Mouse (Mus musculus) embryonic facial prominence, embryonic 14.5 days (tissue): Measurements from ENCODE around the gene Mad1l1. TPM values are rescaled to one million over a fixed set of nuclear protein-coding genes. Genes with fewer than 3 reads are reported as not detected.

Experiments
- ATAC-seq: fragments of 200-750 bp; cut with Nextera tagmentation; 2 replicates; pipeline ENCODE4 v1.8.0; 2017; ENCODE audit warnings: low read depth, moderate number of reproducible peaks, moderate TSS enrichment
- DNase-seq: peaks from one replicate; pipeline ENCODE4 v3.0.0-alpha.2; 2015; ENCODE audit warnings: low spot score
- H3K27ac ChIP-seq: fragments of 300-500 bp; sonication (generic); replicated peaks from 2 replicates; pipeline ENCODE4 v1.5.1; 2014; ENCODE audit warnings: low read depth, mild to moderate bottlenecking, low read length, moderate library complexity
- H3K27me3 ChIP-seq: fragments of 300-500 bp; sonication (generic); replicated peaks from 2 replicates; pipeline ENCODE4 v1.6.1; 2014; ENCODE audit warnings: low read length; ENCODE audit not compliant: control insufficient read depth, insufficient read depth
- H3K36me3 ChIP-seq: fragments of 300-500 bp; sonication (generic); 2 replicates; pipeline ENCODE4 v1.6.1; 2014; ENCODE audit warnings: low read length, mixed read lengths; ENCODE audit not compliant: control insufficient read depth, insufficient read depth
- H3K4me1 ChIP-seq: fragments of 300-500 bp; sonication (generic); 2 replicates; pipeline ENCODE4 v1.6.1; 2014; ENCODE audit warnings: antibody characterized with exemption, low read length; ENCODE audit not compliant: control insufficient read depth, insufficient read depth
- H3K4me2 ChIP-seq: fragments of 300-500 bp; sonication (generic); 2 replicates; pipeline ENCODE4 v1.6.1; 2014; ENCODE audit warnings: low read depth, mild to moderate bottlenecking, low read length, moderate library complexity, mixed read lengths
- H3K4me3 ChIP-seq: fragments of 300-500 bp; sonication (generic); 2 replicates; pipeline ENCODE4 v1.5.1; 2014; ENCODE audit warnings: low read depth, mild to moderate bottlenecking, low read length
- H3K9ac ChIP-seq: fragments of 300-500 bp; sonication (generic); 2 replicates; pipeline ENCODE4 v1.6.1; 2014; ENCODE audit warnings: low read depth, mild to moderate bottlenecking, low read length, moderate library complexity, mixed read lengths
- H3K9me3 ChIP-seq: fragments of 300-500 bp; sonication (generic); 2 replicates; pipeline ENCODE4 v1.6.1; 2016; ENCODE audit warnings: low read length; ENCODE audit not compliant: control insufficient read depth
- WGBS: fragments of 180-500 bp; shearing (Covaris S2); extraction: QIAGEN DNeasy Blood & Tissue Kit; methylation state at CpG from one replicate; pipeline ENCODE4 v1.1.7; 2014; 5-methylcytosine and 5-hydroxymethylcytosine counted together
- polyA plus RNA-seq: library from polyadenylated mRNA; unstranded; fragments of >200 nt; fragmentation: Nextera tagmentation; extraction: Ambion mirVana; gene quantifications from 2 replicates; pipeline ENCODE4 v1.2.1, GENCODE M21; 2014

The Mad1l1 gene
- polyA plus RNA-seq, 1 experiment from 2014 or later, result 38.0 TPM

DNA sequence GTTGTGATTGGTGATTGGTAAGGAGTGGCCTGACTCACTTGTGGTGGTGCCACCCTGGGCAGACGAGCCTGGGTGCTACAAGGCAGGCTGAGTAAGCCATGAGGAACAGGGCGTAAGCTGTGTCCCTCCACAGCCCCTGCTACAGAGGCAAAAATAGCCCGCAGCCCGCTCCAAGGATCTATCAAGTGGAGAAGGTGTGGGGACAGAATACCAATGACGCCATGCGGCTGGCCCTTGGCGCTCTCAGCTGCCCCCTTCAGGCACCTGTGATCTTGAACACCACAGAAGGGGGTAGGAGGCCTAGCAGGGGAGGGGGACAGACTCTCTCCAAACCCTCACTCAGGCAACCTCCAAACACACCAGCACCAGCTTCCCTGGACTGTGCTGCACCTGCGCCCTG is 15.3 kb downstream of the Mad1l1 start:
- Histone ChIP-seq H3K9ac (no peak overlapping the region), H3K4me1 (no peaks in the 10 kb centered on the region), H3K4me2 (no peak overlapping the region), H3K36me3 (peaks cover 74% of the 10 kb centered on the region), H3K9me3 (no peaks in the 10 kb centered on the region), H3K27me3 (no peaks in the 10 kb centered on the region), H3K27ac (no peak overlapping the region), H3K4me3 (no peak overlapping the region)
- ATAC-seq, result no peak
- 90% methylated on average over 8 of the region's 8 CpGs for WGBS
- no peak for DNase-seq

DNA sequence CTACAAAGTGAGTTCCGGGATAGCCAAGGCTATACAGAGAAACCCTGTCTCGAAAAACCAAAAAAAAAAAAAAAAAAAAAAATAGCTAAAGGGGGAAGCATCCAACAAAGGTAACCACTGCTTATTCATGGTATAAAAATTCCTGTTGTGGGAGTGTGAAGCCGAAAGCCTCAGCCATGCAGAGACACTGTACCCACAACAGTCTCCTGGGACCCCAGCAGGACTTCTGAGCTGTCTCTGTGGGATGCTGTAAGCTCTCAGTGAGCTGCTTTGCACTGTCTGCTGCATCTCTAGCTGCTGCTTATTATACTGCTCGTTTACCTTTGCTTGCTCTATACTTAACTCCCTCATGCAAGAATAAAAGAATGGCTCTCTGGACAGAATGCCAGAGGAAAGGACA is 23.1 kb downstream of the Mad1l1 start:
- Histone ChIP-seq H3K4me2 (no peak overlapping the region), H3K36me3 (peaks cover 77% of the 10 kb centered on the region), H3K9me3 (no peaks in the 10 kb centered on the region), H3K27ac (no peak overlapping the region), H3K4me1 (no peaks in the 10 kb centered on the region), H3K4me3 (no peak overlapping the region), H3K9ac (no peak overlapping the region), H3K27me3 (no peaks in the 10 kb centered on the region)
- ATAC-seq, result no peak
- 95% methylated on average over 4 of the region's 4 CpGs for WGBS
- DNase-seq, result no peak

GRCm38 (mm10) chr5:140292152-140292551 is 29.2 kb downstream of the Mad1l1 start:
- peak; percentile 82 for DNase-seq
- Histone ChIP-seq H3K4me2 (no peak overlapping the region), H3K4me1 (no peaks in the 10 kb centered on the region), H3K4me3 (no peak overlapping the region), H3K27me3 (no peaks in the 10 kb centered on the region), H3K36me3 (peaks cover 55% of the 10 kb centered on the region), H3K27ac (no peak overlapping the region), H3K9me3 (no peaks in the 10 kb centered on the region), H3K9ac (no peak overlapping the region)
- 77% methylated on average over 1 of the region's 1 CpGs for WGBS
- peak; percentile 63; the same call in 1 of the 2 replicates for ATAC-seq

DNA sequence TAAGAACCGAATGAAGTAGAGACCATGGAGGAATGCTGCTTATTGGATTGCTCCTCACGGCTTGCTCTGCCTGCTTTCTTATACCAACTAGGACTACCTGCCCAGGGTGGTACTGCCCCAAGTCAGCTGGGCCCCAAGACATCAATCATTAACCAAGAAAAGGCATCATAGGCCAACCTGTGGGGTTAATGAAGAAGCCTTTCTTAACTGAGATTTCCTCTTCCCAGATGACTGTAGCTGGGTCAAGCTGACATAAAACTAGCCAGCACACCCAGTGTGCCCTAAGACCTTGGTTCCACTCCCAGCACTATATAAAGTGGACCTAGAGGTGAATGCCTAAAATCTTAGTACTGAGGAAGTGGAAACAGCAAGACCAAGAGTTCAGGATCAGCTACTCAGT is 32.2 kb downstream of the Mad1l1 start:
- no peak for ATAC-seq
- no peak overlapping the region for H3K27ac ChIP-seq
- H3K9ac ChIP-seq, result no peak overlapping the region
- no peaks in the 10 kb centered on the region for H3K4me1 ChIP-seq
- no peak for DNase-seq
- WGBS, result 97% methylated on average over 2 of the region's 2 CpGs
- peaks cover 40% of the 10 kb centered on the region for H3K36me3 ChIP-seq
- no peaks in the 10 kb centered on the region for H3K9me3 ChIP-seq
- H3K27me3 ChIP-seq, result no peaks in the 10 kb centered on the region
- no peak overlapping the region for H3K4me3 ChIP-seq
- no peak overlapping the region for H3K4me2 ChIP-seq

DNA sequence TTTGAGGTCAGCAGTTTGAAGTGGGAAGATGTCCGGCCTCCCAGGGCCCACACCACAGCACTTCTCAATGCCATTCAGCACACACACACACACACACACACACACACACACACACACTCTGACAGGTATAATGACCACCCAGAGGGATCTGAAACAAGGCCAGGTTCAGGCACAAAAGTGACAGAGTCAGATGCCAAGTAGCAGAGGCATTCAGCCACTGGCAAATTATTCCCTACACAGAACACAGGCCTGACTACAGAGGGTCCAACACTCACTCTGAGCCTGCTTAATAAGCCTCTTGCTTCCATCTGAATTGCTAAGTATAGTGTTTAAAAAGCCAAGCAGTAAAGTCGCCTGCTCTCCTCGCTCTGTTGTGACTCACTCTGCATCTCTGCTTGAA is 33.1 kb downstream of the Mad1l1 start:
- Histone ChIP-seq H3K36me3 (peaks cover 38% of the 10 kb centered on the region), H3K4me3 (no peak overlapping the region), H3K27me3 (no peaks in the 10 kb centered on the region), H3K9me3 (no peaks in the 10 kb centered on the region), H3K27ac (no peak overlapping the region), H3K9ac (no peak overlapping the region), H3K4me1 (no peaks in the 10 kb centered on the region), H3K4me2 (no peak overlapping the region)
- ATAC-seq, result no peak
- WGBS, result 80% methylated on average over 3 of the region's 3 CpGs
- no peak for DNase-seq

GRCm38 (mm10) chr5:140284761-140285160 is 36.6 kb downstream of the Mad1l1 start:
- Histone ChIP-seq H3K27me3 (no peaks in the 10 kb centered on the region), H3K36me3 (peaks cover 24% of the 10 kb centered on the region)
- WGBS, result 75% methylated on average over 2 of the region's 2 CpGs

GRCm38 (mm10) chr5:140284011-140284410 is 37.3 kb downstream of the Mad1l1 start:
- Histone ChIP-seq H3K27me3 (no peaks in the 10 kb centered on the region), H3K4me1 (no peaks in the 10 kb centered on the region), H3K4me2 (no peak overlapping the region), H3K9me3 (no peaks in the 10 kb centered on the region), H3K36me3 (peaks cover 16% of the 10 kb centered on the region; the same call in 1 of the 2 replicates), H3K4me3 (no peak overlapping the region), H3K27ac (no peak overlapping the region), H3K9ac (no peak overlapping the region)
- no peak for ATAC-seq
- DNase-seq, result no peak
- 86% methylated on average over 2 of the region's 2 CpGs for WGBS

More at GRCm38 (mm10) chr5:140284761-140285160, 36.6 kb downstream of the Mad1l1 start:
- ATAC-seq (no peak), DNase-seq (no peak)
- Histone ChIP-seq H3K4me3 (no peak overlapping the region), H3K4me2 (no peak overlapping the region), H3K9me3 (no peaks in the 10 kb centered on the region), H3K27ac (no peak overlapping the region), H3K4me1 (no peaks in the 10 kb centered on the region), H3K9ac (no peak overlapping the region)

DNA sequence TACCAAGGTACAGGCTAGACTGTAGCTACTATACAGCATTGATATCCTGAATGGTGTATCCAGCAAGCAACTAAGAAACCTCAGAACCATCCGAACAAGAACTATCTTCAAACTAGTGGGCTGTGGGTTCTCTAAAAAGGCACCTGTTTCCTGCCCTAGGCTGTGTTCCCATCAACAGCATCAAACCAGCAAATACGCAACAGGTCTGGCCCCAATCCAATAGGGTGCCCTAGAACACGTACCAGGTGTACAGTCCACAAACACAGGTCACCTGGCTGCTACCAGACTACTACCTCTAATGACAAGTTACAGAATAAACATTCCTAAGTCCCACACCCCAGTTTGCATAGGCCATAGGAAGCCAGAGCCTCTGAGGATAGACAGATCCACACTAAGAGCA is 38.5 kb downstream of the Mad1l1 start:
- peaks cover 20% of the 10 kb centered on the region for H3K36me3 ChIP-seq
- H3K4me3 ChIP-seq, result no peak overlapping the region
- DNase-seq (no peak), ATAC-seq (no peak)
- no peaks in the 10 kb centered on the region for H3K4me1 ChIP-seq
- H3K9ac ChIP-seq, result no peak overlapping the region
- WGBS, result 97% methylated on average over 3 of the region's 3 CpGs
- no peak overlapping the region for H3K27ac ChIP-seq
- no peak overlapping the region for H3K4me2 ChIP-seq
- no peaks in the 10 kb centered on the region for H3K9me3 ChIP-seq
- H3K27me3 ChIP-seq, result no peaks in the 10 kb centered on the region

DNA sequence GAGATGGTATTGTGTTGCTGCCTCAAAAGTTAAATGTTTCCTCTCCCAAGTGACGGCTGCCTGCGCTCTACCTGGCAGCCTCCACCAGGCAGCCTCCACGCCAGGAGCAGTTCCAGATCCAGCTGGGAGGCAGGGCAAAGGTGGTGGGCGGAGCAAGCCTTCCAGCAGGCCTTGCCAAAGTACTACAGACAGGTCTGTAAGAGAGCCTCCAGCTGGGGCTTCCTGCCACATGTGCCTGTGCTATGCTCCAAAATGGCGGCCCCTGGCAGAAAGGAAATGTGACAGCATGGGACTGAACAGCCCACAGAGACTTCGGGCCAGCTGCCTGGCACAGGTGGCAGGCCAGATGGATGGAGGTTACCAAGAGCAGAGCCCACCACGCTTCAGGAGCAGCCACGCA is 39.0 kb downstream of the Mad1l1 start:
- Histone ChIP-seq H3K9ac (no peak overlapping the region), H3K4me3 (no peak overlapping the region), H3K36me3 (peaks cover 20% of the 10 kb centered on the region), H3K9me3 (no peaks in the 10 kb centered on the region), H3K4me2 (no peak overlapping the region), H3K27me3 (no peaks in the 10 kb centered on the region), H3K27ac (no peak overlapping the region), H3K4me1 (no peaks in the 10 kb centered on the region)
- ATAC-seq, result peak; percentile 50; the same call in 1 of the 2 replicates
- 81% methylated on average over 8 of the region's 8 CpGs for WGBS
- DNase-seq, result peak; percentile 12
